Mouse (Mus musculus): ENCODE results near the gene Pmm2.
A peak's percentile ranks its signal among the peaks of the same experiment; 100 is the strongest.

Pmm2 gene

DNA sequence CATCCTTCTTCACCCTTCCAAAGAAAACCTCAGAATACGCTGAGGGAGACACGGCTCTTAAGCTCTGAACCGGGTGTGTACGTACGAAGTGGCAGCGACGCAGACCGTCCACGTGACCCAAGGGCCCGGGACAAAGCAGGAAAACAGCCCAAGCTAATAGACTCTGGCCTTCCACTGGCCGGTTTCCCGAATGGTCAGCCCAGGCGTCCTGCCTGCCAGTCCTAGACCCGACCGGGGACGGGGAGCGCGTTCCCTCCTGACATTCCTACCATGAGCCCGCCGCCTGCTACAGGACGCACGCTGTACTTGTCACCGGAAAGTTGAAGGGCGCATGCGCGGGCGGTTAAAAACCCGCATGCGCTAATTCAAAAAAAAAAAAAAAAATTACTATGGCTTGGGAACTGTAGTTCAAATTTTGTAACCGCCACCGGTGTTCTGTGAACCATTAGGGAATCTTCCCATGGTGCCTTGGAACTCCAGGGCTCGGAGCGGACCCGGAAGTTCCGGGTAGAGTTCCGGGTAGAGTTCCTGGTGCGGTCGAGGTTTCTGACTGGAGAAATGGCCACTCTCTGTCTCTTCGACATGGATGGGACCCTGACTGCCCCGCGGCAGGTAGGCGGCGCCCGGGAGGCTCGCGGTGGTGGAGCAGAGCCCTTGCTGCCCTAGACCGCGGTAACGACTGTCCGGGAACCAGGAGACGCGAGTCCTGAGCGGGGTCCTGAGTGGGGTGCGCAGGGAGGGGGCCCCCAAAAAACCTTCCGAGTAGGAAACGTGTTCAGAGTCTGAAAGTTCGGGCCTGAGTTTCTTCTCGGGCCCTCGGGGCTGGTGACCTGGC is at the start of gene Pmm2, which contains the start of gene Tmem186:
TSS of gene Pmm2 (plus strand) at position 458 of the 835 bp plus-strand sequence.
TSS of gene Tmem186 (minus strand) at position 496 of the 835 bp plus-strand sequence.
- DNase-seq (ENCODE audit: low spot score) = peak; percentile 75

DNA sequence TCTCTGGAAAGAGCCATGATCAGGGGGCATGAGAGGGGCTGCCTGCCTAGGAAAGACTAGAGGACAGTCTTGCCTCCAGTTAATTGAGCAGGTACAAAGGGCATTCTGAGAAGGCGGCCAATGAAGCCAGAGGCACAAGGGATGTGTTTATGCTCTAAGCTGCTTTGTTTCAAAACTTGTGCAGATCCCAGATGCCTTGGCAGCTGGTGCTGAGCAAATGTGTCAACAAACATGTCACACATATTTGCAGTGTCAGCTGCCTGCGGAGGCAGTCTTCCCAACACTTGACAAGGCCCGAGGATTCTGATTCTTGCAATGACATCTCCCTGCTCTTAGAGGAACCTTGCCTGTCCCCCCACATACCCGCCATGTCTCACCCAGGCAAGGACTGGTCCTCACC is 42.1 kb upstream of the Pmm2 start:
- no peak for DNase-seq (ENCODE audit: low spot score)

GRCm38 (mm10) chr16:8596336-8596735 is 41.1 kb upstream of the Pmm2 start:
- no peak for DNase-seq (ENCODE audit: low spot score)

DNA sequence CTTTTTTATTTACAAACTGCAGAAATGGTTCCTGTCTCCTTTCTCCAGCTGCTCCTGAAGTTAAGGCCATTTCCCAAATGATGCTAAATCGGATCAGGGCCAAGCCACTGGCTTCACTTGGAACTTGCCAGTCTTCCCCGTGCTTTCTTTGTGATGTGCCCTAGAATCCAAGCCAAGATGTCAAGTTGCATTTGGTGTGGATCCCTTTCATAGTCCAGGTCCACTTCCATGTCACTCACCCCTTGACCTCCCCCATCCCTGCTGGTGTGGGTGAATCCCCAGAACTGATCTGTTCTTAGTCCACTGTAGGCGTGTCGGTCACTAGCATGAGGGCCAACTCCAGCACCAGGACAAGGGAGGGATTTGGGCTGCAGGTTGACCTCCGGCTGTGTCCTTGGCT is 40.0 kb upstream of the Pmm2 start:
- no peak for DNase-seq (ENCODE audit: low spot score)

DNA sequence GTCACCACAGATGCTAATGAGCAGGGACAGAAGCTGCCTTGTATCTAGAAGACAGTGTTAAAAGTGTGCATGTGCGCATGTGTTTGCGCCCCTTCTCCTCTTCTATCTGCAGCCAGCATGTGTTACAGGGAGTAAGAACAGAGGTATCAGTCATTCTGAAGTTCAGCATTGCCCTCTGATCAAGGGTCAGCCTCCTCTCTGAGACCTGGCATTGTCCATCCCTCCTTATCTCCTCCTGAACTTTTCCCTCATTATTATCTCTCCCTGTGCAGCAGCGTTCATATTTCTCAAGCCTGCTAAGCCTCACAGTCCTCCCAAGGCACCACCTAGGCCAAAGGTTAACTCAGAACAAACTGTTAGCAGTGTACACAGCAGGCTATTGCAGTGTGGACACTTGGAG is 33.7 kb upstream of the Pmm2 start:
- no peak for DNase-seq (ENCODE audit: low spot score)

GRCm38 (mm10) chr16:8610397-8610796 is 27.1 kb upstream of the Pmm2 start:
- DNase-seq (ENCODE audit: low spot score) = no peak

GRCm38 (mm10) chr16:8612214-8613005 is 25.1 kb upstream of the Pmm2 start:
- DNase-seq (ENCODE audit: low spot score) = no peak

DNA sequence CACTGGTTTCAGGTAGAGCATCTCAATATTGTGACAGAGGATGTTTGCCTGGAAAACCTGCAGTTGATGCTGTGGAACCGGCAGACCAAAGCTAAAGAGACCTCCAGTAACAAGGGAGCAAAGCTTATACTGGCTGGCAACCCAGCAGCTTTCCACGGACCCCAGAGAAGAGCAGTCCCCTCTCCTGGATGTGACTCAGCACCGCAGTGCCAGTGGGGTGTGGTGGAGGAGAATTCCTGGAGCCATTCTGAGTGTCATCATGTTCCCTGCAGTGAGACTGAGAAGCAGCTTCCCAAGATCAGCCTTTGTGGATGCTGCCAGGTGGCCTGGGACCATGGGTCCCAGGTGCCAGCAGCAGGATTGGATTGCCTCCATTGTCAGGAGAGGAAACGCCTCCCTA is 24.4 kb upstream of the Pmm2 start:
- DNase-seq (ENCODE audit: low spot score) = no peak

DNA sequence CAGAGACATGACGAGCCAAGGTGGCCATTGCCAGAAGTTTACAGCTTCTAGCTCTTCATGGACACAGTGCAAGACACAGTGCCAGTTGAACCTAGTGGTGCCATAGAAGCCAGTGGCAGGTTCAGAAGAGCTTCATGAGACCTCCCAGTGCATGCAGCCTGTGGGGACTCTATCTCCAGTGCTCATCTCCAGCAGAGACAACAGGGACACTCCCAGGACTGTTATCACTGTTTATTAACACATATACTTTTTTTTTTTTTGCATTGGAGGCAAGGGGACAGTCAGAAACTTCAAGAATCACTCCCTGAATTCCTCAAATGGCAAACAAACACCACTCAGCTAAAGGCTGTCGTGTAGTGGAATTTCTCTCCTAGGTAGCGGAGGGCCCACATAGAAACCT is 24.0 kb upstream of the Pmm2 start:
- no peak for DNase-seq (ENCODE audit: low spot score)

GRCm38 (mm10) chr16:8619659-8620314 is 17.7 kb upstream of the Pmm2 start:
- no peak for DNase-seq (ENCODE audit: low spot score)

DNA sequence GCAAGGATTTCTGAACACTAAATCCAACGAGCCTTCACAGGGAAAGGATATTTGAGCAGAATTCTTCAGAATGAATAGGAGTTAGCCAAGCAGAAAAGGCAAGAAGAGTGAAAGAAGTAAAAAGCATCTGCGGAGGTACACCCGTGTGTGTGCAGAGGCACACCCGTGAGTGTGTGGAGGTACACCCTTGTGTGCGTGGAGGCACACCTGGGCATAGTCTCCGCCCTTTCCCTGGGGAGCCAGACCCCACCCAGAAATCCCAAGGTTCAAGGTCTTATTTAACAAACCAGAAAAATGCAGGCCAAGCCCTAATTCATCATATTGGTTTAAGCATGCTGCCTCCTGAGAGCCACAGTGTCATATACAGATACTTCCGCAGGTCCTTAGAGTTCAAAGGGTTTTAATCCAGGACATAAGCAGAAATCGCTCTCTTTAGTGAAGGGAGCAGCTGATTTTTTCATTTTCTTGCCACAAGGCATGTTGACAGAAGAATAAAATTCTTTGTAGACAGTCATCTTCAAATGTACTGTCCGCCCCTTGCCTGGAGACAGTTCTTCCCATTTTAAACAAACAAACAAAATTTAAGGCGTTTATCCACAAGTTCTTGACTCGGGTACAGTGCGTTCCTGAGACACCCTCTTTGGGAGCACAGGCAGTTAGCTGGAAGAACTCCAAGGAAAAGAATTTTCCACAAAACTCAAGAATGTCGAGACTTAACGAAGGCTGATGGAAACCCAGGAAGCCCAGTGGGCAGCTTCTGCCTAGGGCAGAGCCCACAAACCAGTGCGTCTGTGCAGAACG is 17.0 kb upstream of the Pmm2 start:
- no peak for DNase-seq (ENCODE audit: low spot score)

- no peak for DNase-seq (ENCODE audit: low spot score)
Observed at GRCm38 (mm10) chr16:8630419-8630818, 7.1 kb upstream of the Pmm2 start.

DNA sequence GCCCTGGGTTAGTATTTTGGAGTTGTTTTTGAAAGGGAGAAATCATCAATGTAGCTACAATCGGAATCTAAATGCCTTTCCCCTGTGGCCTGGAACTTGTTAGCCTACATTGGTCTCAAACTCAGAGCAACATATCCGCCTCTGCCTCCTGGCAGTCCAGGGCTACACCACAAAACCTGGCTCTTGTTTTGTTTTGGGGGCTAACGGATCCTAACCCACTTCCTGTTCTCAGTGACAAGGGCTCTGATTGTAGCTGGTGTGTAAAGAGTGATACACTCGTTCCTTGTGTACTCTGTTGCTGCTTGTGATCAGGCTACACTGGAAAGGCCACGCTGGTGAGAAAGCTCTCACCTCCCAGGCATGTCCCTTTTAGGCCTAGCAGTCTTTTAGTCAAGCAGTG is 6.0 kb upstream of the Pmm2 start:
- DNase-seq (ENCODE audit: low spot score) = no peak

DNA sequence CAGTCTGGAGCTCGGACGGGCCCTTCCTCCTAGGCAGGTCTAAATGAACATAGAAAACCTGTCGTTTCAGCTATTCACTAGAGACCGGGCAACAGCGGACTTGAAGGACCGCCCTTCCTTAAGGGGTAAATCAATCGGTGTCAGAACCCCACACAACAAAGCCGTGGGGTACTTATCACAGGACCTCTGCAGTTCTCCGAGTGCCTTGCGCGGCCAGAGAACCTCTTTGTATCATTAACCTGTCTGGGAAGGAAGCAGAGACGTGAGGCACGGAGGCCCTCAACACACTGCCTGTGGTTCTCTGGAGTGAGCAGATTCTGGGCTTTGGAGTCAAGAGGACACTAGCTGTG is 632 bp upstream of the Pmm2 start:
- DNase-seq (ENCODE audit: low spot score) = peak; percentile 31

GRCm38 (mm10) chr16:8638131-8638530 is 657 bp downstream of the Pmm2 start:
- no peak for DNase-seq (ENCODE audit: low spot score)

DNA sequence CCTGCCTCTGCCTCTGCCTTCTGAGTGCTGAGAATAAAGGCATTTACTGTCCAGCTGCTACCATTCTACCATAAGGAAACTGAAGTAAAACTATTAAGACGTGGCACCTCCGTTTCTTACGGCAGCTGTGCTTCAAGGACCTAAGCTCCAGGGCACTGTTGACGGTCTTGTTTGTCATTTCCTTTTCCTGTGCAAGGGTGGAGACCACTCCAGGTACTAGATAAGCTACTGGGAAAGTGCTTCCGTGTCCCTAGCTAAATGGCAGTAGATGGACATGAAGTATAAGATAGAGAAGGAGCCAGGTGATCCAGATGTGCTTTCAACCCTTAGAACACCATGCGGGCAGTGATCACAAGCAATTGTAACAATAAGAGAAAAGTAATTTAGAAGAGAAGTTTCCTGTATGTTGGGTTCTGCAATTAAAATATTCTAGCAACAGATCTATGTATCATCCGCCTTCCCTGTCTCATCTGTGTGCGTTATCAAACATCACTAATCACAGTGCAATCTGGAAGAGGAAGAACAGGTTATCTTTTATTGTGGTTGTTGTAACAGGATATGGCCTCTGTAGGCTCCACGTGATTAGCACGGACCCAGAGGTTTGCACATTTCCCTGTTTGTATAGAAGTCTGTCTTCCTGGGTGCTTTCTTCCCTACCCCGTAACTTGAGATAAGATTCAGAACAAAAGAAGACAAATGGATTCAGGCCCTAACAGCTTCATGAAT is 2.2 kb downstream of the Pmm2 start:
- no peak for DNase-seq (ENCODE audit: low spot score)

DNA sequence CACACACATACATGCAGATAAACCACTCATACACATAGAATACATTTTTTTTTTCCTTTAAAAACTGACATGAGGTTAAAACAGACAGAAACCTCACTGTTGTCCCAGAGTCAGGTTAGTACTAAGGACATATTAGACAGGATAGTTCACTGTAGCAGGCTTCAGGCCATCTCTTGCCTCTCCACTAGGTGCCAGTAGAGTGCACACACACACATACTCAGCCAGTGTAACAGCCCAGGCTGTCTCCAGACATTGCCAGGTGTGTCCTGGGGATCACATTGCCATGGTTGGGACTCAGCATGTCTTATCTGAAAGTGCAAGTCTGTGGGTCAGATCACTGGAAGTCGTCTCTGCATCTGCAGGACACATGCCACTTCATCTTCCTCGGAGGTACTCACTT is 6.4 kb downstream of the Pmm2 start:
- DNase-seq (ENCODE audit: low spot score) = peak; percentile 29

GRCm38 (mm10) chr16:8645546-8645945 is 8.1 kb downstream of the Pmm2 start:
- no peak for DNase-seq (ENCODE audit: low spot score)

DNA sequence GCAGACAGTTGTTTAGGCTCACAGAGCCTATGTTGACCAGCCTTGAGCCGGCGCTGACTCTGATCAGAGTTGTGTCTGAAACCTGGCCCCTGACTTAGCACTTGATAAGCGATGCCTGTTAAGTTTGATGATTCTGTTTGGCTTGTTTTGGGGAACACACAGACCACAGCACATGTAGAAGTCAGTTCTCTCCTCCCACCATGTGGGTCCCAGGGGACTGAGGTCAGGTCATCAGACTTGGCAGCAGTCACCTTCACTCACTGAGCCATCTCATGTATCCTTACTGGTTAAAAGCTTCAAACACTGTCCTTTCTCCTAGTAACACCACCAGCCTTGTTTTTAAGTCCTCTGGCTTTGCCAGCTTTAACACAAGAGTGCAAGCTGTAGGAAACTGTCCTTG is 12.5 kb downstream of the Pmm2 start:
- no peak for DNase-seq (ENCODE audit: low spot score)

DNA sequence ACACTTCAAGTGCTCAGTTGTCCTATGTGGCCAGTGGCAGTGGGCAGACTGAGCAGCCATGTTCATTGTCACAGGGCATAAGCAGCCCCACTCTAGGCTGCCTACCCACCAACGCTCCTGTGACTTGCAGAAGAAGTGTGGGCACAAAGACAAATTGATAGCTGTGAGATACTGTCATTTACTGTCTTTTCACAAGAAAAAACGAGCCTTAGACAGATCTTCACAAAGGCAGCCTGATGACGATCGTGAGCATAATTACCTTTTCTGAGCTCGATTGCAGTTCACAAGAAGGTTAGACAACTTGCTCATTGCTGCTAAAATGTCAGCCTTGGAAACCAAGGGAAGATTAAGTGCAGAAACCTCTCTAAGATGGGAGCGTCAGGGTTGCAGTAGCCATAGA is 17.6 kb downstream of the Pmm2 start:
- no peak for DNase-seq (ENCODE audit: low spot score)

DNA sequence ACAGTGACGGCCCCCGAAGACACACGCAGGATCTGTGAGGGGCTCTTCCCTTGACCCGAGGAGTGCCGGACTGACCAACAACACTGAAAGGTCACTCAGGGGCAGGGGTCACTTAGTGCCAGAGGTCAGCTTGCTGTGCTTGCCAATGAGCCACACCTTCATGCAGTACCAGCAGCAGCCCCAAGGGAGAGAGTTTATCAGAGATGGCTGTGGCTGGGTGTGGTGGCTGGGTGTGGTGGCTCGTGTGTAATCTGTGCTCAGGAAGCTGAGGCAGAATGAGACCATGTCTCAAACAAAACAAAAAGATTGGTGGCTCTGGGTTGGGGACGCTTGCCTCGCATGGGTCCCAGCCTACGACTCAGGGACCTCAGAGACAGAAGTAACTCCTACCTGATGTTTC is 18.1 kb downstream of the Pmm2 start:
- DNase-seq (ENCODE audit: low spot score) = no peak
